Comparison of ENCODE assay signal across 10 mouse cellular contexts in the genomic region with DNA sequence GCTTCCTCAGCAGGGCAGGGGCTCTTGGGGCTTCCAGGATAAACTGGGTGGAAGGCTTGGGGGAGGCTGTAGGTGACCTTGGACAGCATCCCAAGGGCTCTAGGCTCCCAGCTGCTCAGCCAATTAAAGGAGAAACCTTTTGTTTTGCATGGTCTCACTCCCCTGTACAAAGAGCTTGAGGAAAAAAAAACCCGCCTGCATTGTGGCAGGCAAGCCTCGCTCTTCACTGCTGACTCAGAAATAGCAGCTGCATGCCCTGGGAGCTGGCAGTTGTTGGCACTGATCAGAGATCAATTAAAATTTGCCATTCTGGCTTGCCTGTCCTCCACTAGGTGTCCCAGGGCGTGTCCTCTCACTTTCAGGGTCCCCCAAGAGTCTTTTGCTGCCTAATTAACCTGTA.
DNase-seq lines count a peak whose midpoint lies in the region; ATAC-seq lines count a peak whose summit lies in the region.
"Had no signal": no experiment of that assay in that cellular context is flagged by ENCODE, and none has a peak within 500 bp of the region (broad histone marks: within the 10 kb centered on the region; RNA-seq: fewer than 3 reads in every experiment).

No protein-coding gene starts in this region.

- no peak for ATAC-seq in neural tube, embryonic 13.5 days (ENCODE audit: low read depth)
- peak; percentile 71; the same call in 1 of the 2 replicates for ATAC-seq in forebrain, embryonic 12.5 days (ENCODE audit: low FRiP score)
- no peak for ATAC-seq in midbrain, embryonic 11.5 days (ENCODE audit: low FRiP score)

- H3K9ac ChIP-seq in neural tube, embryonic 13.5 days = no peak overlapping the region
- H3K9ac ChIP-seq in forebrain, embryonic 12.5 days = no peak overlapping the region
- no peak overlapping the region for H3K9ac ChIP-seq in midbrain, embryonic 11.5 days (ENCODE audit: low read length)
- H3K9ac ChIP-seq: liver, embryonic 14.5 days had no signal

- H3K9me3 ChIP-seq in neural tube, embryonic 13.5 days = no peaks in the 10 kb centered on the region
- no peaks in the 10 kb centered on the region for H3K9me3 ChIP-seq in forebrain, embryonic 12.5 days
- no peaks in the 10 kb centered on the region for H3K9me3 ChIP-seq in midbrain, embryonic 11.5 days (ENCODE audit: control insufficient read depth, low read length)

- 0 out of 2 replicates have a peak, but pooled peaks cover 6% of the 10 kb centered on the region for H3K27me3 ChIP-seq in neural tube, embryonic 13.5 days
- H3K27me3 ChIP-seq in forebrain, embryonic 12.5 days = peaks cover 5% of the 10 kb centered on the region; the same call in 1 of the 2 replicates
- H3K27me3 ChIP-seq in midbrain, embryonic 11.5 days (ENCODE audit: control insufficient read depth, insufficient read depth, low read length) = 0 out of 2 replicates have a peak, but pooled peaks cover 4% of the 10 kb centered on the region

- no peak overlapping the region for H3K4me3 ChIP-seq in neural tube, embryonic 13.5 days
- H3K4me3 ChIP-seq in forebrain, embryonic 12.5 days (replicated peaks) = no peak overlapping the region
- no peak overlapping the region for H3K4me3 ChIP-seq in midbrain, embryonic 11.5 days (ENCODE audit: low read depth, low read length)

- H3K27ac ChIP-seq in neural tube, embryonic 13.5 days (replicated peaks) = 0 out of 2 replicates have a peak overlapping the region, but pooled peaks have one; percentile 23
- H3K27ac ChIP-seq in forebrain, embryonic 12.5 days = peak overlapping the region; percentile 75
- H3K27ac ChIP-seq in midbrain, embryonic 11.5 days (ENCODE audit: low read depth, low read length) = no peak overlapping the region; the same call in 1 of the 2 replicates
- H3K27ac ChIP-seq: liver, embryonic 14.5 days had no signal

- H3K36me3 ChIP-seq in neural tube, embryonic 13.5 days = no peaks in the 10 kb centered on the region
- no peaks in the 10 kb centered on the region for H3K36me3 ChIP-seq in forebrain, embryonic 12.5 days (replicated peaks)
- H3K36me3 ChIP-seq in midbrain, embryonic 11.5 days (ENCODE audit: control insufficient read depth, insufficient read depth, low read length) = no peaks in the 10 kb centered on the region

- WGBS in neural tube, embryonic 13.5 days = 18% methylated on average over 3 of the region's 3 CpGs
- WGBS in forebrain, embryonic 12.5 days = 4% methylated on average over 3 of the region's 3 CpGs
- WGBS in midbrain, embryonic 11.5 days = 17% methylated on average over 3 of the region's 3 CpGs

- H3K4me2 ChIP-seq in neural tube, embryonic 13.5 days = no peak overlapping the region
- H3K4me2 ChIP-seq in forebrain, embryonic 12.5 days = no peak overlapping the region
- no peak overlapping the region for H3K4me2 ChIP-seq in midbrain, embryonic 11.5 days

- H3K4me1 ChIP-seq in neural tube, embryonic 13.5 days (replicated peaks) = peaks cover 30% of the 10 kb centered on the region
- peaks cover 32% of the 10 kb centered on the region for H3K4me1 ChIP-seq in forebrain, embryonic 12.5 days
- peaks cover 17% of the 10 kb centered on the region for H3K4me1 ChIP-seq in midbrain, embryonic 11.5 days (ENCODE audit: control insufficient read depth, insufficient read depth, low read length)

- no peak for DNase-seq in neural tube, embryonic 10.5 days (ENCODE audit: extremely low spot score, low spot score)
- peak; percentile 84 for DNase-seq in midbrain, embryonic 11.5 days (ENCODE audit: low spot score, missing footprints)
- no peak for DNase-seq in thymus, adult 18-20 months
- no peak for DNase-seq in gastrocnemius, adult 8-10 months (ENCODE audit: low spot score in 2 of 2)
- no peak for DNase-seq in lung, postnatal 25 days (ENCODE audit: low spot score)
- DNase-seq: kidney, postnatal 14 days; thymus, postnatal 14 days had no signal
